Mouse (Mus musculus) heart, embryonic 14.5 days (tissue): ENCODE measurements around the gene Tex12. TPM values are rescaled to one million over a fixed set of nuclear protein-coding genes. Genes with fewer than 3 reads are reported as not detected.

ENCODE experiments used
- ATAC-seq: fragments of 200-750 bp; cut with Nextera tagmentation; 2 replicates; pipeline ENCODE4 v1.8.0; 2017; ENCODE audit warnings: low read depth, moderate TSS enrichment; ENCODE audit not compliant: insufficient number of reproducible peaks, insufficient read depth, low FRiP score
- H3K27ac ChIP-seq, 2 experiments: fragments of 200-500 bp in 1 of 2; fragments of 300-500 bp in 1 of 2; sonication (generic) in 1 of 2; replicated peaks in 1 of 2; 2 replicates each; pipeline ENCODE4 v1.5.1; 2012 to 2014; ENCODE audit warnings: low read depth in 2 of 2, low read length in 2 of 2, control low read depth in 1 of 2, mild to moderate bottlenecking in 1 of 2, mixed read lengths in 1 of 2; ENCODE audit not compliant: control insufficient read depth in 1 of 2, insufficient read depth in 1 of 2
- H3K27me3 ChIP-seq: fragments of 300-500 bp; sonication (generic); 2 replicates; pipeline ENCODE4 v1.6.1; 2014; ENCODE audit warnings: mild to moderate bottlenecking, low read length, control low read depth; ENCODE audit not compliant: control insufficient read depth, insufficient read depth
- H3K36me3 ChIP-seq: fragments of 300-500 bp; sonication (generic); 2 replicates; pipeline ENCODE4 v1.6.1; 2014; ENCODE audit warnings: mild to moderate bottlenecking, control low read depth, low read length, mixed read lengths; ENCODE audit not compliant: control insufficient read depth, insufficient read depth
- H3K4me1 ChIP-seq, 2 experiments: fragments of 200-500 bp in 1 of 2; fragments of 300-500 bp in 1 of 2; sonication (generic) in 1 of 2; 2 replicates each; pipeline ENCODE4 v1.6.1; 2012 to 2014; ENCODE audit warnings: low read length in 2 of 2, control low read depth in 1 of 2, mixed read lengths in 1 of 2; ENCODE audit not compliant: control insufficient read depth in 2 of 2, insufficient read depth in 2 of 2
- H3K4me2 ChIP-seq: fragments of 300-500 bp; sonication (generic); 2 replicates; pipeline ENCODE4 v1.6.1; 2014; ENCODE audit warnings: mild to moderate bottlenecking, low read length
- H3K4me3 ChIP-seq, 2 experiments: fragments of 200-500 bp in 1 of 2; fragments of 300-500 bp in 1 of 2; sonication (generic) in 1 of 2; 2 replicates each; pipeline ENCODE4 v1.5.1; 2012 to 2014; ENCODE audit warnings: low read length in 2 of 2, mild to moderate bottlenecking in 2 of 2, control low read depth in 1 of 2, low read depth in 1 of 2, moderate library complexity in 1 of 2; ENCODE audit not compliant: control insufficient read depth in 1 of 2, insufficient read depth in 1 of 2
- H3K9ac ChIP-seq: fragments of 300-500 bp; sonication (generic); 2 replicates; pipeline ENCODE4 v1.6.1; 2014; ENCODE audit warnings: mild to moderate bottlenecking, low read length
- H3K9me3 ChIP-seq: fragments of 300-500 bp; sonication (generic); 2 replicates; pipeline ENCODE4 v1.6.1; 2016; ENCODE audit warnings: low read length, control low read depth; ENCODE audit not compliant: control insufficient read depth
- WGBS: fragments of 180-500 bp; shearing (Covaris S2); extraction: QIAGEN DNeasy Blood & Tissue Kit; methylation state at CpG from one replicate; pipeline ENCODE4 v1.1.7; 2014; 5-methylcytosine and 5-hydroxymethylcytosine counted together
- polyA plus RNA-seq: library from polyadenylated mRNA; unstranded; fragments of >200 nt; fragmentation: Nextera tagmentation; extraction: Ambion mirVana; gene quantifications from 2 replicates; pipeline ENCODE4 v1.2.1, GENCODE M21; 2014

The Tex12 gene
- 0.31 TPM in 1 of 2 replicates, not detected in the other for polyA plus RNA-seq

DNA sequence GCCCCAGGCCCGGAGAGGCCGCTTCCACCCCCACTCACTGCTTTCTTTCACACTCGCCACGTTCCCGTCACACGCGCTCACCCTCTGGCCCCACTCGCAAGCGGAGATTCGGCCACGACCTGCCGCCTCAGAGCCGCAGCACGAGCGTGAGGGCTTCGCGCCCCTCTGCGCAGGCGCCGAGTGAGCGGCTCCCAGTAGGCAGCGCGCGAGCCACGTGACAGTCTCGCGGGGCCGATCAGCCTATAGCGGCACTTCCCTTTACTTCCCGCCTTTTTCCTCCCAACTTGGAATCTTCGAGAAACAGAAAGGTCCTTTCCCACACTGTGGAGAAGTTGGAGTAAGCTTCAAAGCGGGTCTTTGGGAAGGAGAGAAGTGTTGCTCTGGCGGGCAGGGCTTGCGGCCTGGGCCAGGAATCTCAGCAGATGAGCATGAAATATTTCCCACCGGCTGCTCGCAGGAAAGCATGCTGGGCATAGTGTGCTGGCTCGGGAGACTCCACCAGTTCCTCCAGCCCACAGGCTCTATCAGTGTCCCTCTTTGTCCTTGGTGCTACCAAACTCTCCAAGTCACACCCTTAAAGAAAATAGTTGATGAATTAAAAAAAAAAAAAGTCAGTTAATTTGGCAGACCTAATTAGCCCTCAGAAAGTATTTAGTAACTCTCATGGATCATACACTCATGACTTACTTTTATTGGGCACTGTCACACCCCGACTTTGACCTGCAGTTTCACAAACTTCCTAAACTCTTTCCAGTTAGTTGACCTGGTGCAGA, at the start of gene Tex12:
Gene Tex12 (minus strand): TSS at position 181 of the 773 bp plus-strand sequence.
- Histone ChIP-seq H3K9me3 (no peaks in the 10 kb centered on the region; the same call in 1 of the 2 replicates), H3K4me3 (no peak within 1 kb of the TSS), H3K4me1 (no peaks in the 10 kb centered on the region; a peak in 3 of 4 replicates), H3K36me3 (no peaks in the 10 kb centered on the region), H3K27me3 (no peaks in the 10 kb centered on the region), H3K27ac (no peak within 1 kb of the TSS), H3K4me2 (no peak within 1 kb of the TSS), H3K9ac (no peak within 1 kb of the TSS)
- 80% methylated on average over 38 of the region's 38 CpGs for WGBS
- no peak for ATAC-seq

GRCm38 (mm10) chr9:50604338-50604737, 43.2 kb upstream of the Tex12 start:
- Histone ChIP-seq H3K9me3 (no peaks in the 10 kb centered on the region), H3K4me2 (peak overlapping the region; percentile 79), H3K27me3 (no peaks in the 10 kb centered on the region), H3K4me1 (peaks cover 11 to 27% of the 10 kb centered on the region in 2 experiments), H3K36me3 (peaks cover 58% of the 10 kb centered on the region), H3K27ac (peak overlapping the region; percentile 44 to 87), H3K4me3 (peak overlapping the region; percentile 81 to 86), H3K9ac (peak overlapping the region; percentile 90)
- no peak for ATAC-seq
- WGBS = 4% methylated on average over 6 of the region's 6 CpGs

GRCm38 (mm10) chr9:50603998-50604324, 42.8 kb upstream of the Tex12 start:
- H3K4me3 ChIP-seq = peak overlapping the region; percentile 81 to 86
- peaks cover 58% of the 10 kb centered on the region for H3K36me3 ChIP-seq
- H3K9me3 ChIP-seq = no peaks in the 10 kb centered on the region
- H3K4me1 ChIP-seq = peaks cover 11 to 27% of the 10 kb centered on the region in 2 experiments
- ATAC-seq = peak; percentile 83
- H3K4me2 ChIP-seq = peak overlapping the region; percentile 79
- WGBS = under 1% methylated on average over 24 of the region's 24 CpGs
- H3K27me3 ChIP-seq = no peaks in the 10 kb centered on the region
- H3K27ac ChIP-seq = peak overlapping the region; percentile 44 to 87
- H3K9ac ChIP-seq = peak overlapping the region; percentile 90

DNA sequence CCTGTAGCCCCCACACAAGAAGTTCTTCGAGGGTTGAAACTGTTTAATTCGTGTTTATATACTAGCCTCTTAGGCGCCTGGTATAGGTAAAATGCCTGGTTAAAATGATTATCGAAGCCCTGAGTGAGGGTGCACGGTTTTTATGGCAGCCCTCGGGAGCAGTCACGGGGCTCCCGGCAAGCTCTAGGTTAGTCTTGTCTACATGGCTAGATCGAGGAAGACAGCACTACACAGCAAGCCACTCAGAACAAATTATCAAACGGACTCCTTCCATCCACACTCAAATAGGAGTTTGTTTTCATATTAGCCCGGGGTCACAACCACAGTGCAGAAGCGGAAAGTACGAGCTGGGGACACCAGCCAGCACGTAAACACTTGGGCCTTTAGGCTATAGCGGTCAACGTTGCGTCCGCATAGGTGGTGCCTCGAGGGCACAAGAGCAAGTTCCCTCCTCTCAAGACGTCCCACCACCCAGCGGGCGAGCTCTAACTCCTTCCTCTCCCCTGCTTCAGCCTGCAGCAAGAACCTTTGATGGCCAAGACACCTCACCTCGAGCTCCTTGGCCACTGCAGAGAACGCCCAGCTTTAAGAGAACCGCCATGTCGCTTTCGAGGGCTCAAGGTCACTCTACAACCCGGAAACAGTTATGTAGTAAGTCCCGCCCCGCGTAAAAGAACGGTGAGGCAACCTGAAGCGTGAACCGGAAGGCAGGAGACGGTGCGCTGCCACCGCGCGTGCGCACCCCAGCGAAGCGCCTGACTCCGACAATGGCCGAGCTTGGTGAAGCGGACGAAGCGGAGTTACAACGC, 42.3 kb upstream of the Tex12 start, which contains the start of the genes Sdhd and Timm8b:
Gene Sdhd (minus strand): TSS at position 624 of the 809 bp plus-strand sequence.
Gene Timm8b (plus strand): TSS at position 722 of the 809 bp plus-strand sequence.
- Histone ChIP-seq H3K27me3 (no peaks in the 10 kb centered on the region), H3K9ac (peak within 1 kb of the TSS; percentile 90), H3K27ac (peak within 1 kb of the TSS; percentile 84 to 87), H3K4me3 (peak within 1 kb of the TSS; percentile 81 to 86), H3K4me2 (peak within 1 kb of the TSS; percentile 87), H3K36me3 (peaks cover 58% of the 10 kb centered on the region), H3K4me1 (peaks cover 11 to 27% of the 10 kb centered on the region in 2 experiments), H3K9me3 (no peaks in the 10 kb centered on the region)
- peak; percentile 95 for ATAC-seq
- under 1% methylated on average over 48 of the region's 48 CpGs for WGBS

GRCm38 (mm10) chr9:50602055-50602845, 41.1 kb upstream of the Tex12 start:
- WGBS = 65% methylated on average over 7 of the region's 7 CpGs
- H3K4me3 ChIP-seq = peak overlapping the region; percentile 81 to 86
- peak overlapping the region; percentile 87 for H3K4me2 ChIP-seq
- peaks cover 58% of the 10 kb centered on the region for H3K36me3 ChIP-seq
- ATAC-seq = no peak
- no peaks in the 10 kb centered on the region for H3K27me3 ChIP-seq
- H3K27ac ChIP-seq = peak overlapping the region in 1 of 2 experiments; percentile 87; a peak in 2 of 4 replicates
- H3K9ac ChIP-seq = peak overlapping the region; percentile 90
- H3K4me1 ChIP-seq = peaks cover 11 to 27% of the 10 kb centered on the region in 2 experiments
- H3K9me3 ChIP-seq = no peaks in the 10 kb centered on the region

DNA sequence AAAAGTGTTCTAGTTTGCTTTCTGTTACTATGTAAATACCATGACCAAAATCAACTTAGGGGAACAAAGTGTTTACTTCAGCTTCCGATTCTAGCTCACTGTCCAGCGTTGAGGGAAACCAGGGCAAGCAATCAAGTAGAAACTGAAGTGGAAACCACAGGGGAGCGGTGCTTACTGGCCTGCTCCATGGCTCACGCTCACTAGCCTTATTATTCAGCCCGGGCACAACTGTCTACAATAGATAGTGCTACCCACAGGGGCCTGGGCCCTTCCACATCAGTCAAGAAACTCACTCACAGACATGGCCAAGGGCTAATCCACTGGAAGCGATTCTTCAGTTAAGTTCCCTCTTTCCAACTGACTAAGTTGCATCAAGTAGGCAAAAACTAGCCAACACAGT, 40.4 kb upstream of the Tex12 start:
- Histone ChIP-seq H3K9me3 (no peaks in the 10 kb centered on the region), H3K36me3 (peaks cover 59% of the 10 kb centered on the region), H3K27me3 (no peaks in the 10 kb centered on the region), H3K4me3 (peak overlapping the region in 1 of 2 experiments; percentile 86; a peak in 1 of 4 replicates), H3K4me2 (peak overlapping the region; percentile 87), H3K27ac (peak overlapping the region in 1 of 2 experiments; percentile 1; a peak in 1 of 4 replicates), H3K9ac (peak overlapping the region; percentile 90), H3K4me1 (peaks cover 11 to 27% of the 10 kb centered on the region in 2 experiments)
- 46% methylated on average over 6 of the region's 6 CpGs for WGBS
- ATAC-seq = no peak

DNA sequence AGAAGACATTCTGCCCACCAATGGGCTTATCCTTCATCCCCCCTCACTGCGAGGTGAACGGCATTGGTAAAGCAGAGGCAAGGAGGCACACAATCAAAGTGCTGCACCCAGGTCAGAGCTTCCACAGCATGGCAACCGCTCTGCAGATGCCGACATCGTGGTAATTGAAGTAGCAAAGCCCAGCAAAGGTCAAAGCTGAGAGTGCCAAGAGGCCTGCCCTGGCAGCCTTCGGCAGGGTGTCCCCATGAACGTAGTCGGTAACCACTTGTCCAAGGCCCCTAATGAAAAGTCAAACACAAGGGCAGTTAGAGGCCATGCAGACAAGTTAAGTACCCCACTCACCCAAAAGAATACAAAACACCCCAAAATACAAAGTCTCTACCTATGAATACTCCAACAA, 35.8 kb upstream of the Tex12 start:
- H3K9me3 ChIP-seq = no peaks in the 10 kb centered on the region
- ATAC-seq = no peak
- no peaks in the 10 kb centered on the region for H3K27me3 ChIP-seq
- no peak overlapping the region for H3K4me2 ChIP-seq
- no peak overlapping the region for H3K4me3 ChIP-seq
- 92% methylated on average over 8 of the region's 8 CpGs for WGBS
- H3K4me1 ChIP-seq = peaks cover 5 to 10% of the 10 kb centered on the region in 2 experiments; a peak in 3 of 4 replicates
- peaks cover 66% of the 10 kb centered on the region for H3K36me3 ChIP-seq
- H3K27ac ChIP-seq = no peak overlapping the region
- no peak overlapping the region for H3K9ac ChIP-seq
